Mouse (Mus musculus): Measurements from ENCODE around the gene Lipc. TPM values are rescaled to one million over a fixed set of nuclear protein-coding genes. Genes with fewer than 3 reads are reported as not detected.

The Lipc gene
- polyA plus RNA-seq, 1 experiment from 2014 or later, result 0.19 TPM

DNA sequence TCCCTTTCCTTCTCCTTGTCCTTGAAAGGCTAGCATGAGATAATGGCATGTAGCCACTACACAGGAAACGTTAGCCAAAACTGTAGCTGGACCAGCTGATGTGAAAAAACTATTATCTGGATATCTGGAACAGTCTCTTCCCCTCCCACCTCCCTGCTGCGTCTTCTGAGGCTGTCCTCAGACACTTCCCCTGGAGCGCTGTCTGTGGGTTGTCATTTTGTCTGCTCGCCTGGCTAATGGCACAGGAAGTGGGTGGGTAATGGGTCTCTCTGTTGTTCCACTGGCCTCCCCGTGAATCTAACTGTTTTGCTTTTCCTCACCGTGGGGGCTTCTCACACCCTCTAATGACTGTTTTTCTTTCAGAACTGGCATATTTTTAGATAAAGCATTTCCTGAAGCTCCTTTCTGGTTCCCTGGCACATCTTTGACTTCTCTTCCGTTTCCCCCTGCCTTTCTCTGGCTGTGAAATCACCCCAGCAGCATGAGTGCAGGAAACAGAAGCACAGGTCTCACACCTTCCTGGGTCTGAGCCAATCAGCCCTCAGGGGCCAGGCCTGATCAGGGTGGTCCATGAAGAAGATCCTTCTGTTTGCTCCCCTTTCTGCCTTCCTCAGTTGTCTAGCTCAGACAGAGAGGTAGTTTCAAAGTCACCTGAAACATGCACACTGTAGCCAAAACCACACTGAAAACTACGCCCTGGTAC, 60.4 kb downstream of the Lipc start:
- 38% methylated on average over 8 of the region's 8 CpGs for WGBS
- H3K4me3 ChIP-seq (ENCODE audit: control insufficient read depth in 1 of 2, insufficient read depth in 1 of 2, low read depth in 1 of 2, low read length in 2 of 2), result no peak overlapping the region
- no peaks in the 10 kb centered on the region for H3K27me3 ChIP-seq (ENCODE audit: control insufficient read depth, insufficient read depth, low read length)
- H3K36me3 ChIP-seq (ENCODE audit: control insufficient read depth, insufficient read depth, low read length), result no peaks in the 10 kb centered on the region
- H3K9me3 ChIP-seq (ENCODE audit: control insufficient read depth, low read length), result 0 out of 2 replicates have a peak, but pooled peaks cover 2% of the 10 kb centered on the region
- ATAC-seq (ENCODE audit: insufficient number of reproducible peaks, insufficient read depth, low FRiP score, low read depth), result no peak
- H3K4me1 ChIP-seq (ENCODE audit: control insufficient read depth in 2 of 2, insufficient read depth in 2 of 2, low read length in 2 of 2), result peaks cover 5 to 11% of the 10 kb centered on the region in 2 experiments; a peak in 1 of 4 replicates
- no peak overlapping the region for H3K9ac ChIP-seq (ENCODE audit: low read length)
- peak overlapping the region in 1 of 2 experiments; percentile 37; a peak in 1 of 4 replicates for H3K27ac ChIP-seq (replicated peaks in 1 of 2; ENCODE audit: control insufficient read depth in 1 of 2, insufficient read depth in 1 of 2, low read depth in 2 of 2, low read length in 2 of 2)
- no peak overlapping the region for H3K4me2 ChIP-seq (ENCODE audit: low read length)

GRCm38 (mm10) chr9:70890736-70891135, 61.3 kb downstream of the Lipc start:
- Histone ChIP-seq H3K36me3 (ENCODE audit: control insufficient read depth, insufficient read depth, low read length) (no peaks in the 10 kb centered on the region), H3K27me3 (ENCODE audit: control insufficient read depth, insufficient read depth, low read length) (no peaks in the 10 kb centered on the region), H3K4me2 (ENCODE audit: low read length) (no peak overlapping the region), H3K4me1 (ENCODE audit: control insufficient read depth in 2 of 2, insufficient read depth in 2 of 2, low read length in 2 of 2) (peaks cover 5 to 11% of the 10 kb centered on the region in 2 experiments; a peak in 1 of 4 replicates), H3K9me3 (ENCODE audit: control insufficient read depth, low read length) (no peaks in the 10 kb centered on the region), H3K4me3 (ENCODE audit: control insufficient read depth in 1 of 2, insufficient read depth in 1 of 2, low read depth in 1 of 2, low read length in 2 of 2) (no peak overlapping the region), H3K27ac (replicated peaks in 1 of 2; ENCODE audit: control insufficient read depth in 1 of 2, insufficient read depth in 1 of 2, low read depth in 2 of 2, low read length in 2 of 2) (0 out of 4 replicates have a peak overlapping the region, but pooled peaks of 1 of the 2 experiments have one; percentile 10), H3K9ac (ENCODE audit: low read length) (no peak overlapping the region)
- ATAC-seq (ENCODE audit: insufficient number of reproducible peaks, insufficient read depth, low FRiP score, low read depth), result no peak
- 80% methylated on average over 7 of the region's 7 CpGs for WGBS

DNA sequence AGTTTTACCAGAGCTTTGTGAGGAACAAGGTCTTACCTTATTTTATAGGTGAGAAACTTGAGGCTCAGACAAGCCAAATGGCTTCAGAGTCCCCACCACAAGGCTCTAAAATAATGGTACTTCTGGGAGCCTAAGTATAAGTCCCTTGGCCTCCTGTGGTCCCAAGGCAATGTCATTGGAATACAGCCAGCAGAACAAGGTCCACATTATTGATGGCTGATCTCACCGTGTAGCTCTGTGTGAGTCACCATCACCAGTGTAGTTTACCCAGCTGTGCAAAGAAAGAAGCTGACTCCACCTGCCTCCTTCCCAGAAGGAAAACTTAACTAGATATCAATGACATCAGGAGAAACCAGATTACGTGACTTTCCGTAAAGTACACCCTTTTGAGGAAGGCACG, 63.1 kb downstream of the Lipc start:
- no peak for ATAC-seq (ENCODE audit: insufficient number of reproducible peaks, insufficient read depth, low FRiP score, low read depth)
- peaks cover 5 to 11% of the 10 kb centered on the region in 2 experiments; a peak in 1 of 4 replicates for H3K4me1 ChIP-seq (ENCODE audit: control insufficient read depth in 2 of 2, insufficient read depth in 2 of 2, low read length in 2 of 2)
- WGBS, result 55% methylated on average over 4 of the region's 4 CpGs

GRCm38 (mm10) chr9:70888556-70888955, 63.5 kb downstream of the Lipc start:
- 80% methylated on average over 2 of the region's 2 CpGs for WGBS
- peaks cover 5 to 11% of the 10 kb centered on the region in 2 experiments; a peak in 1 of 4 replicates for H3K4me1 ChIP-seq (ENCODE audit: control insufficient read depth in 2 of 2, insufficient read depth in 2 of 2, low read length in 2 of 2)
- H3K36me3 ChIP-seq (ENCODE audit: control insufficient read depth, insufficient read depth, low read length), result no peaks in the 10 kb centered on the region
- no peak overlapping the region for H3K9ac ChIP-seq (ENCODE audit: low read length)
- H3K27ac ChIP-seq (replicated peaks in 1 of 2; ENCODE audit: control insufficient read depth in 1 of 2, insufficient read depth in 1 of 2, low read depth in 2 of 2, low read length in 2 of 2), result no peak overlapping the region
- ATAC-seq (ENCODE audit: insufficient number of reproducible peaks, insufficient read depth, low FRiP score, low read depth), result no peak
- no peaks in the 10 kb centered on the region for H3K9me3 ChIP-seq (ENCODE audit: control insufficient read depth, low read length)
- no peaks in the 10 kb centered on the region for H3K27me3 ChIP-seq (ENCODE audit: control insufficient read depth, insufficient read depth, low read length)
- no peak overlapping the region for H3K4me3 ChIP-seq (ENCODE audit: control insufficient read depth in 1 of 2, insufficient read depth in 1 of 2, low read depth in 1 of 2, low read length in 2 of 2)
- H3K4me2 ChIP-seq (ENCODE audit: low read length), result no peak overlapping the region

More for the DNA sequence above, 63.1 kb downstream of the Lipc start:
- Histone ChIP-seq H3K27me3 (ENCODE audit: control insufficient read depth, insufficient read depth, low read length) (no peaks in the 10 kb centered on the region), H3K4me3 (ENCODE audit: control insufficient read depth in 1 of 2, insufficient read depth in 1 of 2, low read depth in 1 of 2, low read length in 2 of 2) (no peak overlapping the region), H3K9me3 (ENCODE audit: control insufficient read depth, low read length) (no peaks in the 10 kb centered on the region), H3K4me2 (ENCODE audit: low read length) (no peak overlapping the region), H3K36me3 (ENCODE audit: control insufficient read depth, insufficient read depth, low read length) (no peaks in the 10 kb centered on the region), H3K9ac (ENCODE audit: low read length) (no peak overlapping the region), H3K27ac (replicated peaks in 1 of 2; ENCODE audit: control insufficient read depth in 1 of 2, insufficient read depth in 1 of 2, low read depth in 2 of 2, low read length in 2 of 2) (no peak overlapping the region)

- no peak overlapping the region for H3K4me2 ChIP-seq (ENCODE audit: low read length)
- H3K9me3 ChIP-seq (ENCODE audit: control insufficient read depth, low read length), result no peaks in the 10 kb centered on the region
- H3K4me1 ChIP-seq (ENCODE audit: control insufficient read depth in 2 of 2, insufficient read depth in 2 of 2, low read length in 2 of 2), result peaks cover 0 to 14% of the 10 kb centered on the region in 2 experiments; a peak in 3 of 4 replicates
- no peaks in the 10 kb centered on the region for H3K36me3 ChIP-seq (ENCODE audit: control insufficient read depth, insufficient read depth, low read length)
- H3K27ac ChIP-seq (replicated peaks in 1 of 2; ENCODE audit: control insufficient read depth in 1 of 2, insufficient read depth in 1 of 2, low read depth in 2 of 2, low read length in 2 of 2), result no peak overlapping the region
- H3K9ac ChIP-seq (ENCODE audit: low read length), result no peak overlapping the region
- ATAC-seq (ENCODE audit: insufficient number of reproducible peaks, insufficient read depth, low FRiP score, low read depth), result no peak
- H3K27me3 ChIP-seq (ENCODE audit: control insufficient read depth, insufficient read depth, low read length), result no peaks in the 10 kb centered on the region
- H3K4me3 ChIP-seq (ENCODE audit: control insufficient read depth in 1 of 2, insufficient read depth in 1 of 2, low read depth in 1 of 2, low read length in 2 of 2), result no peak overlapping the region
- 31% methylated on average over 5 of the region's 5 CpGs for WGBS
These were observed 70.0 kb downstream of the Lipc start for GRCm38 (mm10) chr9:70881982-70882381.

GRCm38 (mm10) chr9:70878823-70879222, 73.2 kb downstream of the Lipc start:
- ATAC-seq (ENCODE audit: insufficient number of reproducible peaks, insufficient read depth, low FRiP score, low read depth), result no peak
- H3K36me3 ChIP-seq (ENCODE audit: control insufficient read depth, insufficient read depth, low read length), result no peaks in the 10 kb centered on the region
- no peak overlapping the region for H3K4me2 ChIP-seq (ENCODE audit: low read length)
- H3K9ac ChIP-seq (ENCODE audit: low read length), result no peak overlapping the region
- H3K9me3 ChIP-seq (ENCODE audit: control insufficient read depth, low read length), result no peaks in the 10 kb centered on the region
- H3K4me3 ChIP-seq (ENCODE audit: control insufficient read depth in 1 of 2, insufficient read depth in 1 of 2, low read depth in 1 of 2, low read length in 2 of 2), result no peak overlapping the region
- H3K27me3 ChIP-seq (ENCODE audit: control insufficient read depth, insufficient read depth, low read length), result no peaks in the 10 kb centered on the region
- H3K4me1 ChIP-seq (ENCODE audit: control insufficient read depth in 2 of 2, insufficient read depth in 2 of 2, low read length in 2 of 2), result peaks cover 4 to 26% of the 10 kb centered on the region in 2 experiments
- H3K27ac ChIP-seq (replicated peaks in 1 of 2; ENCODE audit: control insufficient read depth in 1 of 2, insufficient read depth in 1 of 2, low read depth in 2 of 2, low read length in 2 of 2), result no peak overlapping the region

DNA sequence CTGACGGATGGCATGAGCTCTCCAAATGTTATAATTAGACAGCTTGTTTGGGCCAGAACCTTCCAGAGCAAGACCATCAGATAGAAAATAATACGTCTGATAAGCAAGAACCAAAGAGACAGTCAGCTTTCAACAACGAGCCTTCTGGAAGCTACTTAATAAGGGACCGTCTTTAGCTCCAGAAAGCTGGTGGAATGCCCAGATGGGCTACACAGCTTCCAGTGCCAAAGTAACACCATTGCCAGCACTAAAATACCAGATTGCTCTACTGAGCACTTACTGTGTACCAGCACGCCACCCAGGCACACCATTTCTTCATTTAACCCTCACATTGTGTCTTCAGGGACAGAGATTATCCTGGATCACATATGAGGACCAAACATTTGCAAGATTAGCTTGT, 73.9 kb downstream of the Lipc start:
- Histone ChIP-seq H3K9ac (ENCODE audit: low read length) (no peak overlapping the region), H3K4me1 (ENCODE audit: control insufficient read depth in 2 of 2, insufficient read depth in 2 of 2, low read length in 2 of 2) (peaks cover 4 to 26% of the 10 kb centered on the region in 2 experiments), H3K27me3 (ENCODE audit: control insufficient read depth, insufficient read depth, low read length) (no peaks in the 10 kb centered on the region), H3K9me3 (ENCODE audit: control insufficient read depth, low read length) (no peaks in the 10 kb centered on the region), H3K36me3 (ENCODE audit: control insufficient read depth, insufficient read depth, low read length) (no peaks in the 10 kb centered on the region), H3K4me2 (ENCODE audit: low read length) (no peak overlapping the region), H3K4me3 (ENCODE audit: control insufficient read depth in 1 of 2, insufficient read depth in 1 of 2, low read depth in 1 of 2, low read length in 2 of 2) (no peak overlapping the region), H3K27ac (replicated peaks in 1 of 2; ENCODE audit: control insufficient read depth in 1 of 2, insufficient read depth in 1 of 2, low read depth in 2 of 2, low read length in 2 of 2) (no peak overlapping the region)
- ATAC-seq (ENCODE audit: insufficient number of reproducible peaks, insufficient read depth, low FRiP score, low read depth), result no peak
- WGBS, result 46% methylated on average over 5 of the region's 5 CpGs

GRCm38 (mm10) chr9:70875490-70875889, 76.5 kb downstream of the Lipc start:
- no peaks in the 10 kb centered on the region for H3K27me3 ChIP-seq (ENCODE audit: control insufficient read depth, insufficient read depth, low read length)
- no peaks in the 10 kb centered on the region for H3K36me3 ChIP-seq (ENCODE audit: control insufficient read depth, insufficient read depth, low read length)
- no peak for ATAC-seq (ENCODE audit: insufficient number of reproducible peaks, insufficient read depth, low FRiP score, low read depth)
- no peak overlapping the region for H3K9ac ChIP-seq (ENCODE audit: low read length)
- H3K9me3 ChIP-seq (ENCODE audit: control insufficient read depth, low read length), result no peaks in the 10 kb centered on the region
- H3K4me1 ChIP-seq (ENCODE audit: control insufficient read depth in 2 of 2, insufficient read depth in 2 of 2, low read length in 2 of 2), result peaks cover 4 to 26% of the 10 kb centered on the region in 2 experiments
- 71% methylated on average over 4 of the region's 4 CpGs for WGBS
- no peak overlapping the region for H3K4me3 ChIP-seq (ENCODE audit: control insufficient read depth in 1 of 2, insufficient read depth in 1 of 2, low read depth in 1 of 2, low read length in 2 of 2)
- no peak overlapping the region for H3K4me2 ChIP-seq (ENCODE audit: low read length)
- H3K27ac ChIP-seq (replicated peaks in 1 of 2; ENCODE audit: control insufficient read depth in 1 of 2, insufficient read depth in 1 of 2, low read depth in 2 of 2, low read length in 2 of 2), result no peak overlapping the region
